In the genomic region with DNA sequence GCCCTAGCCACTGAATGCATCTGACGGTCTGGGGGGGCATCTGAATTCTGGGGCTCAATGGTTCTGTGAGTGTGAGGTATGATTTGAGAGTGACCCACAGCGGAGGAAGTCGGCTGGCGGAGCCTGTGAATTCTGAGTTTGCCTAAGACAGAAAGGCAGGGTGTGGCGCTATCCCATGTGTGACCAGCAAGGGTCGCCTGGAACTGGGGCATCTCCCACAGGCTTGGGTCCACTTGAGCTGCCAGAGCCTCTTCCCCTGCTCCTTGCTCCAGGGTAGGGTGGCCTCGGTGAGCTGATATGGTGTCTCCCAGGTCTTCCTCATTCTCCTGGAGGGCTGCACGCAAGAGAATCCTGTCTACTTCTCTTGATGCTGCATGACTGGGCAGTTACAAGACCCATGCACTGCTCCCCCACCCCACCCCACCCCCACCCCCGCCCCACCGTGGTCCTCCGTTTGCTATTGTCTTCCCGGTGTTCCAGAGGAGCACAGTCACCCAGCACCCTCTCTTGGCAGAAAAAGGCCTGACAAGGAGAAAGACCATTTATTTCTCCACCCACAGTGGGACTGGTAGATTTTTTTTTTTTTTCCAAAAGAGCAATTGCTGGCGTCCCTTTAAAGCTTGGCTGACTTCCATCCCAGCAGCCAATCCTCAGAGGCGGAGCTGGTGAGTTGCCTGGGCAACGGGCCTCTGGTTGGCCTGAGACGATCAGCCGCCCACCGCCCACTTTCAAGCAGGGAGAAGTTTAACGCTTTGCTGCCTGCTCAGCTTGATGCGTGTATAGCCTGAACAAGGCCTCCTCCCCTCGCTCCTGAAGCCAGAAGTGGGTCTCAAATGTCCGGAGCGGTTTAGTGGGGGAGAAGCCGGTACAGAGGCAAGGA, we compare ENCODE assay signal across 8 mouse cellular contexts. TPM values are rescaled to one million over a fixed set of nuclear protein-coding genes. Genes with fewer than 3 reads are reported as not detected.
A peak's percentile ranks its signal among the peaks of the same experiment; 100 is the strongest.
DNase-seq lines count a peak whose midpoint lies in the region; ATAC-seq and TF ChIP-seq lines count a peak whose summit lies in the region.
"Had no signal": no experiment of that assay in that cellular context is flagged by ENCODE, and none has a peak within 500 bp of the region (broad histone marks: within the 10 kb centered on the region; RNA-seq: fewer than 3 reads in every experiment).

No protein-coding gene starts in this region.

- H3K79me2 ChIP-seq in heart, adult 2 months (replicated peaks; ENCODE audit: control insufficient read depth, insufficient read depth, low read length), result no peaks in the 10 kb centered on the region

- no peak for TF ChIP-seq POLR2A in heart, adult 2 months (IDR thresholded peaks at IDR 0.05; ENCODE audit: insufficient read depth, low read depth, low read length)
- TF ChIP-seq POLR2A in spleen, adult 2 months (IDR thresholded peaks at IDR 0.05; ENCODE audit: low read depth, low read length), result no peak

- peak; percentile 87 for ATAC-seq in midbrain, embryonic 12.5 days (ENCODE audit: low FRiP score, low read depth)

- peak overlapping the region; percentile 87 for H3K27ac ChIP-seq in embryonic facial prominence, embryonic 10.5 days (replicated peaks)
- no peak overlapping the region for H3K27ac ChIP-seq in heart, adult 2 months
- peak overlapping the region; percentile 87 for H3K27ac ChIP-seq in midbrain, embryonic 12.5 days (replicated peaks)
- H3K27ac ChIP-seq in spleen, adult 2 months (ENCODE audit: insufficient read depth, low read length), result peak overlapping the region; percentile 37

- peak; percentile 87 for DNase-seq in adrenal gland, postnatal 10 days
- peak; percentile 95 for DNase-seq in embryonic facial prominence, embryonic 10.5 days (ENCODE audit: low spot score)
- peak; percentile 53 to 70 for DNase-seq in heart, adult 2 months
- DNase-seq in kidney, adult 18-20 months, result peak; percentile 69
- DNase-seq in left cerebral cortex, postnatal 4 days, result peak; percentile 96
- peak in 1 of 2 experiments; percentile 70 for DNase-seq in spleen, adult 2 months (ENCODE audit: low read depth in 1 of 2, low spot score in 2 of 2)

- TF ChIP-seq CTCF in heart, adult 2 months (IDR thresholded peaks at IDR 0.05), result peak; percentile 64
- TF ChIP-seq CTCF in spleen, adult 2 months (IDR thresholded peaks at IDR 0.05; ENCODE audit: extremely low read depth, insufficient read depth, insufficient read length, insufficient replicate concordance), result peak; percentile 60; the same call in 1 of the 2 replicates

- no peak overlapping the region for H3K9ac ChIP-seq in heart, adult 2 months (ENCODE audit: low read depth, low read length)
- peak overlapping the region; percentile 58 for H3K9ac ChIP-seq in midbrain, embryonic 12.5 days (replicated peaks)

- H3K27me3 ChIP-seq in embryonic facial prominence, embryonic 10.5 days (replicated peaks; ENCODE audit: low read depth, poor library complexity, severe bottlenecking), result peaks cover 51% of the 10 kb centered on the region
- H3K27me3 ChIP-seq in heart, adult 2 months (ENCODE audit: control insufficient read depth, insufficient read depth, low read length), result peaks cover 8% of the 10 kb centered on the region; the same call in 1 of the 2 replicates
- H3K27me3 ChIP-seq in midbrain, embryonic 12.5 days, result peaks cover 46% of the 10 kb centered on the region
- no peaks in the 10 kb centered on the region for H3K27me3 ChIP-seq in spleen, adult 2 months (ENCODE audit: control insufficient read depth, insufficient read depth, low read length)

- TF ChIP-seq EP300 in heart, adult 2 months (IDR thresholded peaks at IDR 0.05; ENCODE audit: insufficient read depth, low read depth, low read length), result no peak

- no peaks in the 10 kb centered on the region for H3K9me3 ChIP-seq in embryonic facial prominence, embryonic 10.5 days
- no peaks in the 10 kb centered on the region for H3K9me3 ChIP-seq in midbrain, embryonic 12.5 days

- intact Hi-C loops in heart, adult 2 months (cut with DNase I), result loop anchor here (1.0 to 10.0 kb wide), 3 partner anchors 35 to 175 kb away; partner anchors contain the start of gene Plbd2
- intact Hi-C loops in left cerebral cortex, postnatal 4 days (cut with DNase I), result loop anchor here (2.0 to 5.0 kb wide), 2 partner anchors 33 to 58 kb away; no protein-coding TSS in a partner anchor

- peak overlapping the region; percentile 69 for H3K4me2 ChIP-seq in midbrain, embryonic 12.5 days (replicated peaks)

- H3K4me1 ChIP-seq in embryonic facial prominence, embryonic 10.5 days, result peaks cover 40% of the 10 kb centered on the region
- no peaks in the 10 kb centered on the region for H3K4me1 ChIP-seq in heart, adult 2 months (ENCODE audit: control insufficient read depth, insufficient read depth, low read length)
- H3K4me1 ChIP-seq in midbrain, embryonic 12.5 days, result peaks cover 29% of the 10 kb centered on the region
- H3K4me1 ChIP-seq in spleen, adult 2 months (ENCODE audit: control insufficient read depth, insufficient read depth, insufficient read length), result peaks cover 15% of the 10 kb centered on the region; the same call in 1 of the 2 replicates

- H3K36me3 ChIP-seq in embryonic facial prominence, embryonic 10.5 days (replicated peaks), result no peaks in the 10 kb centered on the region
- no peaks in the 10 kb centered on the region for H3K36me3 ChIP-seq in heart, adult 2 months (ENCODE audit: control insufficient read depth, insufficient read depth, low read length)
- no peaks in the 10 kb centered on the region for H3K36me3 ChIP-seq in midbrain, embryonic 12.5 days
- H3K36me3 ChIP-seq in spleen, adult 2 months (ENCODE audit: control insufficient read depth, insufficient read depth, low read length), result peaks cover 8% of the 10 kb centered on the region

- H3K4me3 ChIP-seq in embryonic facial prominence, embryonic 10.5 days, result peak overlapping the region; percentile 62
- no peak overlapping the region for H3K4me3 ChIP-seq in heart, adult 2 months
- peak overlapping the region; percentile 42 for H3K4me3 ChIP-seq in midbrain, embryonic 12.5 days
- H3K4me3 ChIP-seq in spleen, adult 2 months (ENCODE audit: extremely low read depth, insufficient read depth, insufficient read length), result no peak overlapping the region

- WGBS in embryonic facial prominence, embryonic 10.5 days, result 1% methylated on average over 24 of the region's 24 CpGs
- WGBS in heart, adult 2 months, result 4% methylated on average over 24 of the region's 24 CpGs
- WGBS in midbrain, embryonic 12.5 days, result 1% methylated on average over 24 of the region's 24 CpGs
- WGBS in spleen, adult 2 months, result 24% methylated on average over 24 of the region's 24 CpGs

RNA-seq across cellular contexts. Expression of gene Rasal1, which starts 31.3 kb away (rescaled TPM):
- total RNA-seq in adrenal gland, postnatal 10 days (2021), result 1 to 10 TPM; 6.9 to 8.9 TPM
- 0.07 and 0.14 TPM in 2 replicates for polyA plus RNA-seq in embryonic facial prominence, embryonic 10.5 days (2016; fragmentation: Nextera tagmentation; extraction: Ambion mirVana)
- total RNA-seq in heart, adult 2 months (2021), result not detected
- 0.06 and 0.33 TPM in 2 replicates for polyA plus RNA-seq in heart, adult 2 months (2012; rRNA removed)
- total RNA-seq in left cerebral cortex, postnatal 4 days (2021), result 10 to 100 TPM; 42.2 to 54.6 TPM
- polyA plus RNA-seq in midbrain, embryonic 12.5 days (2016; fragmentation: Nextera tagmentation; extraction: Ambion mirVana), result not detected in 2 replicates
- 14.9 and 18.9 TPM in 2 replicates for polyA plus RNA-seq in spleen, adult 2 months (2012; rRNA removed)

RNA-seq across cellular contexts. Expression of gene Dtx1, which starts 31.8 kb away (rescaled TPM):
- total RNA-seq in adrenal gland, postnatal 10 days (2021), result 1 to 10 TPM; 7.4 to 9.2 TPM
- 1.8 and 2.2 TPM in 2 replicates for polyA plus RNA-seq in embryonic facial prominence, embryonic 10.5 days (2016; fragmentation: Nextera tagmentation; extraction: Ambion mirVana)
- 1 to 10 TPM; 2.1 to 2.7 TPM for total RNA-seq in heart, adult 2 months (2021)
- polyA plus RNA-seq in heart, adult 2 months (2012; rRNA removed), result 3.5 and 4.2 TPM in 2 replicates
- 100 to 1,000 TPM; 122 to 124 TPM for total RNA-seq in left cerebral cortex, postnatal 4 days (2021)
- polyA plus RNA-seq in midbrain, embryonic 12.5 days (2016; fragmentation: Nextera tagmentation; extraction: Ambion mirVana), result 17.1 and 18.4 TPM in 2 replicates
- polyA plus RNA-seq in spleen, adult 2 months (2012; rRNA removed), result 264 and 351 TPM in 2 replicates

RNA-seq across cellular contexts. Expression of gene Cfap73, which starts 45.9 kb away (rescaled TPM):
- under 1 TPM in 1 of 2 experiments, not detected in 1; 0.42 TPM for total RNA-seq in adrenal gland, postnatal 10 days (2021)
- polyA plus RNA-seq in embryonic facial prominence, embryonic 10.5 days (2016; fragmentation: Nextera tagmentation; extraction: Ambion mirVana), result 0.27 TPM in 1 of 2 replicates, not detected in the other
- total RNA-seq in heart, adult 2 months (2021), result not detected
- polyA plus RNA-seq in heart, adult 2 months (2012; rRNA removed), result 0.16 TPM in 1 of 2 replicates, not detected in the other
- total RNA-seq in left cerebral cortex, postnatal 4 days (2021), result under 1 TPM in 1 of 2 experiments, not detected in 1; 0.40 TPM
- not detected in 2 replicates for polyA plus RNA-seq in midbrain, embryonic 12.5 days (2016; fragmentation: Nextera tagmentation; extraction: Ambion mirVana)
- not detected in 2 replicates for polyA plus RNA-seq in spleen, adult 2 months (2012; rRNA removed)
- polyA plus RNA-seq: small intestine, adult 2 months had no signal

Comparison
In these comparisons a context has a peak if more than half of its experiments do, and no peak if none do; other contexts are left out.
1. H3K4me3 ChIP-seq: peak in embryonic facial prominence, embryonic 10.5 days (single experiment) and midbrain, embryonic 12.5 days (single experiment); none in heart, adult 2 months (single experiment) and spleen, adult 2 months (single experiment).
2. RNA of gene Rasal1, which starts 31.3 kb away (polyA plus RNA-seq): 14.9 to 18.9 TPM in spleen, adult 2 months; 0.06 to 0.33 TPM in heart, adult 2 months, 0.07 to 0.14 TPM in embryonic facial prominence, embryonic 10.5 days and not detected in midbrain, embryonic 12.5 days; every median in the first group is over 10 times any median in the second.
3. RNA of gene Dtx1, which starts 31.8 kb away (polyA plus RNA-seq): 264 to 351 TPM in spleen, adult 2 months; 17.1 to 18.4 TPM in midbrain, embryonic 12.5 days, 3.5 to 4.2 TPM in heart, adult 2 months and 1.8 to 2.2 TPM in embryonic facial prominence, embryonic 10.5 days; every median in the first group is over 10 times any median in the second.